Mouse (Mus musculus) cerebellum, postnatal 14 days (tissue): ENCODE data around the gene Ubr3.
"Not testable (repeated sequence)": the region's sequence is repeated elsewhere in the genome, so short reads cannot be mapped to it uniquely, and the experiment has no call there.

Experiments
- DNase-seq, 2 experiments: peaks; one replicate each; pipeline ENCODE4 v3.0.0; 2021; ENCODE audit warnings: mixed read lengths in 2 of 2

Gene Ubr3

DNA sequence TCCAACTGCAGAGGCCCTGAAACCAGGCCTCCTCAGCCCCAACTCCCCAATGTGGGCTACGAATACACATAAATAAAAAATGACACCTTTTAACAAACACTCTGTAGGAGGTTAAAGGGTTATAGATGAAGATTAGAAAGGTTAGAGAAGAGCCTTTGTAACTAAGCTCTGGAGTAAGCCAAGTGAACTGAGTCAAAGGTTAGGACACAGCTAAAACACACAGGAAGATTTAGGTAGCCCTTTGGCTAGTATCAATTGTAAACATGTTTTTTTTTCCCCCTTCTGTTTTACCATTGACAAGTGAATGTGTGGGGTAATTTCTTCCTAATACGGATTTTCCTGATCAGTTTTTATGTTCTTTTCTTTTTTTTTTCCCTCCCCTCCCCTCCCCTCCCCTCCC, 15.8 kb downstream of the Ubr3 start:
- no peak for DNase-seq

DNA sequence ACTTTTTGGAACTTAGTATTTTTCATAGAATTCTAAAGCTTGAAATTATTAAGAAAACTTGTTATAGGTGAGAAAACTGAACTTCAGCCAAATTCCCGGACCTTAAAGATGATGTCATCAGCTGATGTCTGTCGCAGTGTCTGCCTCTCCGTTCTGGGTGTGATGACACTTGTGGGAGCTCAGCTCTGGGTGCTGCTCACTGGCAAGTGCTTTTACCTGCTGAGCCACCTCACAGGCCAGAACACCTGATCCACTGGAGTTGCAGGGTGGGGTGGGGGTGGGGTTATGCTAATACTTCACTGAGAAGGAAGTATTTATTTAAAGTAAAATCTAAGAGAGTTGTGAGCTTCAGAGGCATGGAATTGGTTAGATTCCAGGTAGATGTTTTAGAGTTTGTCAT, 20.3 kb downstream of the Ubr3 start:
- no peak for DNase-seq

DNA sequence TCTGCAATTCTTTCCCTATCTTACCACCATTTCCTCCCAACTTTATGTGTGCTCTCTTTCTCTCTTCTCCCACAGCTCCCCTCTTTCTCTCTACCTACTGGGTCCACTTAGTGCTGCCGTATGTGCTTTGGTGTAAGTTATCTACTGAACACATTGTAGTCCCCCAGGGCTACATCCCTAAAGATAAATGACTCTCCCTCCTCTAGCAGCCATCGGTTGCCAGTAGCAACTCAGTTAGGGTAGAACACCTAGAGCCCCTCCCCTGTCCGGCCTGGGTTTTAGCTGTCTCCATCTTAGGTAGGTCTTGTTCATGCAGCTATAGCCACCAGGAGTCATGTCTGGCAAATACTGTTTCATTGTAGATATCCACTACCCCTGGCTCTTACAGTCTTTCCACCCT, 27.9 kb downstream of the Ubr3 start:
- no peak for DNase-seq

DNA sequence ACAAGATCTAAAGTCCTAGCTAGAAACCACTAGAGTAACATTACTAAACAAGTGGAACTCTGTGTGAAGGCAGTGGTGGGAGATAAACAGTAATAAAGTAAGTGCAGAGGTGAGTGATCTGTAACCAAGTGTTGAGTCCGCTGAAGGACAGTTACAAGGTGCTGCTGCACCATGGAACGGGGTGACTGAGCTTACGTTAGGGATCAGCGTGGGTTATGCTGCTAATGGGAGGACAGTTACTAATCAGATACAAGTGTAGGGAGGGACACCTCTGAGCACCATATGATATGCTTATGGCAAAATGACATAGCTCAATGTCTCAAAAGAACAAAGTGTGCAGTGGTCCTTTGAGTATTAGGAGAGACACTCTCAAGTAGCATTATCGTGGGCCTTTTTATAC, 39.3 kb downstream of the Ubr3 start:
- DNase-seq: no peak

DNA sequence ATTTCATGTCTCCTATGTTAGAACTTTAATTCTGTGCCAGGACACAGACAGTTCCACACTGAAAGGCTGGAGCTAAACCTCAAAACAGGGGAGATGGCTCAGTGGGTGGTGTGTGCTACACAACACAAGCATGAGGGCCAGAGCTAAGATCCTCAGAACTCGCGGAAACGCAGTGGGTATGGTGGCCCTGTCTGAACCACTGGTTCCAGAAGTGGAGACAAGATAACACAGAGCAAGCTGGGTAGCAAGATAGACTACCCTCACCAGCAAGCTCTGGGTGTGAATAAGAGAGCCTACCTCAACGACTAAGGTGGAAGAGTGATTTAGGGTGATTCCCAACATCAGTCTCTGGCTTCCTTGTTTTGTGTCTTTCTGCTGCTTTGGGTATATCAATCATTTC, 42.2 kb downstream of the Ubr3 start:
- DNase-seq: no peak

DNA sequence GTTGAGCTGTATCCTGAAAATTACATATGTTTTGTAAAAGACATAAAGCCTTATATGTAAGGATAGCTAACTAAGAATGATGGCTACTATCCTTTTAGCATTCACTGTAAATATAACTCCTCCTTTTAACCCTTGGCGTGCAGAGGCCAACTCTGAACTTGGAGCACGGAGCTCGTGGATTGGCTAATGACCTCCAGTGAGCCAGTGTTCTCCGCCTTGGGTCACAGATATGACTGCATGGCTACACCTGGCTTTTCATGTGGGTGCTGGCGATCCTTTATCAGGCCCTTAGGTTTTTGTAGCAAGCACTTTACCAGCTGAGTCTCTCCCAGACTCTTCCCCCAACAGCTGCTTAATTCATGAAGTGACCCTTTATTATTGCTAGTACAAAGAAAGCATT, 42.6 kb downstream of the Ubr3 start:
- DNase-seq: no peak

DNA sequence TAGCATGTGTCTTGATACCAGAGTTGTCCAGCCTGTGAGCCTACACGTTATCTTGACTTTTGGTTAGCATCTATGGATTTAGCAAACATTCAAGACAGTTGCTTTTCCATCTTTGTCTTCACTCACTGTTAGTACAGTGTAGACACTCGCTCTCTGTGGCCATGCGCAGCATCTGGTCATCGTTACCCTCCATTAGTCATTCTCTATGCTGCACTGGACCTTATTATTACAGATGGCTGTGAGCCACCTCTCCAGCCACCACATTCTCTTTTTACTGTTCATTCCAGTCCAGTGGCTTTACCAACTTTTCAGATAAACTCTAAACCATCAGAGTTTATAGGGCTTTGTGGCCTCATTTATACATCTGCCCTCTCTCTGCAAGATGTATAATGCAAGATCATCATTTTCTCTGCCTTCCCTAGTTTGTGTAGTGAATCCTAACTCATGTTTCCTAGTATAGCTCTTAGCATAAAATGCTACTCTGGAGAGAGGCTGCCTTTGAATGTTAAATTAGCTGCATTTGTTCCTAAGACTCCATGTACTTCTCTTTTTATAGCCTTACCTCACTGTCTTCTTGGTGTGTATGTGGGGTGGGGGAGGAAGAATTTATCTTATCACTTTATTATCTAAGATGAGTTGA, 44.5 kb downstream of the Ubr3 start:
- DNase-seq: no peak

DNA sequence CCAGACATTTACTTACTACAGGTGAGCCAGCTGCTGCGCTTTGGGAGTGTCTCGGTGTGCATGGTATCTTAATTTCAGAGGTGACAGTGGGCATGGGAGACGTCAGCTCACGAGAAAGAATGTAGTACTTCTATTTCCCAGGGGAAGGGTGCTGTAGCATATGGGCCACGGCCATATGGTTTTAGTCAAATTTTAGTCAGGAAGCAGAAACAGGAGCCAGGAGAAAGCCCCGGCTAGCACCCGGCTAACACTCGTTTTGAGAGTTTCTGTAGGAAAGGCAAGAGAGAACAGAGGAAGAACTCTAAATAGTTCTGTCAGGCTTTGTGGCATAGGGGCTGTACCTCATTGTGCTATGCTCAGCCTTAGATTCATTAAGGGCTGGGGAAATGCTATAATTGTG, 55.8 kb downstream of the Ubr3 start:
- DNase-seq: no peak

DNA sequence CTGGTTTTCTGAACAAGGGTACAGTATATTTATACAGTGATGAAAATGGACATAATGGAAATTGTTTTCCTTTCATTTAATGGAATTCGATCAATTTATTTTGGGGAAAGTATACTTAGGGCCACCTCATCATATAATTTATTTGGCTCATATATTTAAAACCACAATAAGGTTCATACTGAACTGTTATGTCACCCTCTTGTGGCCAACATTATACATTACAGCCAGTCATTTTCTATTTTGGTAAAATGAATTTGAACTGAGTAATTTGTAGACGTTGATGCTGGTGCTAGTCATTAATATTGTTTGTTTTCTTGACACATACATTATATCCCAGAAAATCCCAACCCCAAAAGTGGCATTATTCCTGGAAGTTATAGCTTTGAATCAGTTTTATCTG, 58.6 kb downstream of the Ubr3 start:
- DNase-seq: peak; percentile 7 to 20

DNA sequence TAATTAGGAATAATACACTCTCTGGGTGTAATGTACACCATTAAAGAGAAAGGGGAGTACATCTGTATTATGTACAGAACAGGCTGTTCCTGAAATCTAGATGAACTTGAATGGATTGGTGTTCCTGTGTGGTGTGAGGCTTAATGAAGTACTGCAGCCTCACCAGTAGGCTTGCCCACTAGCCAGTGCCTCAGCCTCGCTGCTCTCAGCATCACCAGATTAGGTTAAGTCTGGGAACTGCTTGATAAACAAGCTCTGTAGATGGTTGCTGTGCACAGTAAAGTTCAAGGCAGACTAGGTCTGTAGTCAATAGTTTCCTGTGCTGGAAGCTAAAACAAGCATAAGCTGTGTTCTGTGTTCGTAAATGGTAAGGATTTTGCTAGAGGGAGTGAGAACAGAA, 60.6 kb downstream of the Ubr3 start:
- DNase-seq: no peak

DNA sequence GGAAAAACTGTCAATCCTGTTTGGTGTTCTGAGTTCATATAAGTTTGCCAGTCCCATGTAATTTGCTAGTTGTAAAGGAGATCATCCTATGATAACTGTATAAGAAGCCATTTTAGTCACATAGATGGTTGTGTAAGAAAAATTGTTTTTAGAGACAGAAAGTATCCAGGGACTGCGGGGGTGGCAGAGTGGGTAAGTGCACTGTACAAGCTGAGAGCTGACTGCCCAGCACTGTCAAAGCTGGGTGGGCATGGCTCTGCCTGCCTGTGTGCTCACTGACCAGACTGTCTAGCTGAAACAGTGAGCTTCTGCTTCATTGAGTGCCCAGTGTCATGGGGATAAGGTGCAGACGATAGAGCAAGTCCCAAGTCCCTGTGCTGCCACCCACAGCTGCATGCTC, 77.8 kb downstream of the Ubr3 start:
- DNase-seq: no peak

DNA sequence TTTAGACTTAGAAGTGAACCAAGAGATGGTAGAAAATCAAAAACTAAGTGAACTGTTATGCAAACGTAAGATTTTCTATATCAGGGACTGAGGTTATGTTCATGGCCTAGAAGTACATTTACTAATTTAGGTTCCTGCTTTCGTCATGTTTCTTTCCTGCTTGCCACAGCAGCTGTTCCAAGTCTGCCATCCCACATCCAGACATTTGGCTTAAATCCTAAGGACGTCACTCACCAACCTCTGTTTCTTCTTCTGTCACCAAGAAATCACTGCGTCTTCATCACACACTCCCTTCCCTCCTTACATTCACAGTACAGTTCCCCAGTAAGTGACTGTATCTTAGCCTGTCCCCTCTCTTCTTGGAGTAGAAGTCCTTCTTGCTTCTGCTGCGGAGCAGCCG, 92.2 kb downstream of the Ubr3 start:
- no peak for DNase-seq

DNA sequence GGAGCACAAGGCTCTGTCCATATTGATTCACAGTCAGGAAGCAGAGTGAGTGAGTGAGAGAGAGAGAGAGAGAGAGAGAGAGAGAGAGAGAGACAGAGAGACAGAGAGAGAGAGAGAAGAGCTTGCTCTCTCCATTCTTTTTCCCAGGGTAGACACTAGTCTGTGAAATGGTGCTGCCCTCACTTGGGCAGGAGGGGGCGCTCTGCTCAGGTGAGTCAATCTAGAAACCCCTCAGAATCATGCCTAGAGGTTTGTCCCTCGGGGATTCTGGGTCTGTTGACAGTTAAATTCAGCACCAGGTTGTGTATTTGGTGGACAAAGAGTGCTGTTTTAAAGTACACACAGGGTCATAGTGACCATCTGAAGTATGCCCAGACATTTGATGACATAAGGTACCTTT, 93.6 kb downstream of the Ubr3 start:
- DNase-seq: no peak

DNA sequence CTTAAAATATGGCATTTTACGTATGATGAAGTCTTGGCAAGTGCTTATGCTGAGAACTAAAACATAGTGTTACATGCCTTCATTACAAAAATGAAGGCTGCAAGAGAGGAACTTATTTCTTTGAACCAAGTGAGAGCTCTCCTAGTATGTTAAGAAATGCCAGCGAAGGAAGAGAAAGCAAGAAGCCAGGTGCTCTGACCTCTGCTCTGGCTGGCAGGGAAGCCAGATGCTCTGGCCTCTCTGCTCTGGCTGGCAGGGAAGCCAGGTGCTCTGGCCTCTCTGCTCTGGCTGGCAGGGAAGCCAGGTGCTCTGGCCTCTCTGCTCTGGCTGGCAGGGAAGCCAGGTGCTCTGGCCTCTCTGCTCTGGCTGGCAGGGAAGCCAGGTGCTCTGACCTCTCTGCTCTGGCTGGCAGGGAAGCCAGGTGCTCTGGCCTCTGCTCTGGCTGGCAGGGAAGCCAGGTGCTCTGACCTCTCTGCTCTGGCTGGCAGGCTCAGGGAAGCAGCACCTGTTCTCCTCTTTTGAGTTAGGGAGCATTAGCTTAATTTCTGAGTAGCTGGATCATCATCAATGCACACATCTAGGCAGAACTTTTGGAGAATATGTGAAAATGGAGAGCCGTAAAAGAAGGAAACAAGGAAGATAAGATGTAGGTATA, 97.2 kb downstream of the Ubr3 start:
- not testable (repeated sequence) for DNase-seq

DNA sequence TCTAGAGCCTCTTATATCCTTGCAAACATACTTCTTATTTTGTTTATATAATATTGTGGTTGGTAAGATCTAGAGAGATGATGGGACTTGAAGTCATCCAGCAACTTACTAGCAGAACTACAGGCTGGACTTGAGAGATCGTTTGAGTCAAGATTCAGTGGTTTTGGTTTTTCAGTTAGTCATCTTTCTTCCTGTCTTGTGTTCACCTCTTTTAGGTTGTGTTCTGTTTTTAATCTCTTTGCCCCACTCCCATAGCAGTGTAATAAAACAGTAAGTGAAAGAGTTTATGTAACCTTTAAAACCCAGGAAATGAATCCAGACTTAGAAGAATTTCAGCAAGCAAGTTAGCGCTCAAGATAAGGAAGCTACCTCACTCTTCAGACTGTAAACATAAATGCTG, 97.7 kb downstream of the Ubr3 start:
- no peak for DNase-seq

DNA sequence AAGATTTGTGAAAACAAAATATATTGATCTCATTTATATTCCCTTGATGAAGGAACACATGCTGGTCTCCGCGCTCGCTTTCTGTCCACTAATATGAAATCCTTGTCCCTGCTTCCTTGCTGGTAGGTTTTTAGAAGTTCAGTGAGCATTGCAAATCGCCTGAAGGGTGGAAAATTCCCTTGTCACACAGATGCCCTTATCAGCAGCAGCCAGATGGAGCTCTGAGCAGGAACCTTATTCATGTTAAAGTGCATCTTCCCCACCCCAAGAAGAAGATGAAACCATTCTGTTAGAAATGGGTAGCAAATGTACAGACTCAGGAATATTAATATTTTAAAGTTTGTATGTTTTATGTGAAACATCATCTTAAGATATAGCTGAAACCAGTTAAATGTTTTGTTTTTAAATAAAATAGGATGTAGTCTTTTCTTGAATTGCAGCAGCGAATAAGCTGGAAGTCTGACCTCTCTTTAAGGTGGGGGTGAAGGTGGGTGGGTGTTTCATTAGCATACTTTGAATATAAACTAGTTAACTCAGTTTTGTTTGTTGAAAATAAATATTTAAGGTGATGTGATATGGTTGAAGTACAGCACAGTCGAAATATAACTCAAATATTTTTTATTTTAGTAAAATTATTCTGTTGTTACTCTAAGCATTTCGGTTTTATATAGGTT, 102.2 kb downstream of the Ubr3 start:
- peak; percentile 12 to 39 for DNase-seq

DNA sequence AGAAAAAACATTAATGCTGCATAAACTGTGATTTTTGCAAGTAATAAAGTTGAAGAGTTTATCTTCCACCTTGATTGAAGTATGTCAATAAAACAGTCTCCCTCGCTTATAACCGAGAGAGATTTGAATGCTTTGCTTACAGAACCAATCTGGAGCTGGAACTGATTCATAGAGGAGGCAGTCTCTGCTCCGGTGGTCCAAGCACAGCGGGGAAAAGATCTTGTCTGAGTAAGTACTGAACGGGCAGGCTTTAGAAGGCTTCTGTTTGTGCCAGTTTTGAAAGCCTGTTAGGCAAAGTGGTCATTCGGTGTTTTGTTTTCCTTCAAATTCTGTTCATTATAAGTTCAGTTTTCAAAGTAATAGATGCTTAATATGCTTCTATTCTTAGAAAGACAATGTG, 103.3 kb downstream of the Ubr3 start:
- peak; percentile 17 to 31 for DNase-seq

DNA sequence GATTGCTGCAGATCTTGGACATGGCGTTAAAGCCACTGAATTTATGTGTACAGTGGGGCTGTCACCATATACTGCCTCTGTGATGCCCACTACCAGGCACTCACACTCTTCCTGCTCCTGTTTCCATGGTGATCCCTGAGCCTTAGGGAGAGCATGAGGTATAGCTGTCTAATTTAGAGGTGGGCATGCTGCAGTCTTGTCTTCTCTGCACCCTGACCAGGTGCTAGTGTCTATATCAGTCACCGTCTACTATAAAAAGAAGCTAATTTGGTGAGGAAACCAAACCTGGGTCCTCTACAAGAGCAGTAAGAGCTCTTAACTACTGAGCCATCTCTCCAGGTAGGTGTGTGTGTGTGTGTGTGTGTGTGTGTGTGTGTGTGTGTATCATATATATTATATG, 109.4 kb downstream of the Ubr3 start:
- no peak for DNase-seq

DNA sequence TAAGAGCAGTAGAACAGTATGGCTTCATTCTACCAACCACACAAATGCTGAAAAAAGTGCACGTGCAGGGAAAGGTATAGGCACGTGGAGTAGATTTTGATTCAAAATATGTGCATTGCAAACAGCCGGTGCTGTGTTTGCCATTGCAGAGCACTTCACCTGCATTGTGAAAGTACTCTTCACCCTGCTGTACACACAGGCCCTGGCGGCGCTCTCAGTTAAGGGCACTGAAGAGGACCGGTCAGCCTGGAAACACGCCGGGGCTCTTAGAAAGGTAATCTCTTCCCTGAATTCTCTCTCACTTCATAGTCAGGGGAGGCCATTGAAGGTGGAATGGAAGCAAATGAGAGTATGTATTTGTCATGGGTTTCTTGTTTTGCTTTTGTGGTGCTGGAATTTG, 115.9 kb downstream of the Ubr3 start:
- no peak for DNase-seq

DNA sequence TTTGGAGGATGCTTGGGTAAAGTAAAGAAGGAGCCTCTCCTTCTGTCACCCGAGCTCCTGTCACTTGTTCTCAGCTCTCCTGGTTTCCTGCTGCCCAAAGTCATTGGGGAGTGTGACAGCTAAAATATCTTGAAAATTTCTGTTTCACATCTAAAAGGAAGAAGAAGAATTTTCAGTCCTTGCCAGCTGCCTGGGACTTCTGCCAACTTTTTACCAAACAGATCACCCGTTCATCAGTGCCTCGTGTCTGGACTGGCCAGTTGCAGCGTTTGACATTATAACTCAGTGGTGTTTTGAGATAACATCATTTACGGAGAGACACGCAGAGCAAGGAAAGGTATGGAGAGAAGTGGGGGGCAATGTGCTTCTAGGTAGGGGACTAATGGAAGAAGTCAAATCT, 121.2 kb downstream of the Ubr3 start:
- peak; percentile 30 to 35 for DNase-seq

DNA sequence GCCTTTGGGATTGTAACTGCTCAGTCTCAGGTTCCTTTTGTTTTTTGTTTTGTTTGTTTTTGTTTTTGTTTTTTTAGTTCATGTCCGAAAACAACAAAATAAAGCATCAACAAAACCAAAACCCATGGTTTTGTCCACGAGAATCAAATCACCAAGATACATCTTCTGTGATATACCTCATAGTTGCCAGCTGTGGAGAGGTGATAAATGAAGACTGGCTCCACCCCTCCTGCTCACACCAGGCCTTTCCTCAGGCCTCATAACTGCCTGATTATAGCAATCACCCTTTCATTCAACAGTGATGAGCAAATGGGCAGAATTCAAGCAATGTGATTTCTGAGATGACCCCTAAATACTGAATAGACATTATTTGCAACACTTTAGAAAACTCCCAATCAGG, 127.4 kb downstream of the Ubr3 start:
- DNase-seq: no peak

DNA sequence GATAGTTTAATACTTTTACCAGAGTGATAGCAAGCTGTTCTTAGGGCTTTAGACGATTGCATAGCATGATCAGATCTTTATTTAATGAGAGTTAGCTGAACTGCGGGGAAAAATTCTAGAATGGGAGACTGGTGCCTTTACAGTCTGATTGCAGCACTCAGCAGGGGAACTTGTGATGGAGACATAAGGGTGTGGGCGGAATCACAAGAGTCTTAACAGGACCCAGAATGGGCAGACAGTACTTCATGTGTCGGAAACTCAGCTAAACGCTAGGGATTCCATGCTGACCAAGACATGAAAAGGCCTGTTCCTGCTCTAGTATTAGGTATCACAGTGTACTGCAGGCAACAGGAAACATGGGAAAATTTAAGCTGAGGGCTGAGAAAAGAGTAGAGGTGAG, 128.7 kb downstream of the Ubr3 start:
- DNase-seq: no peak

DNA sequence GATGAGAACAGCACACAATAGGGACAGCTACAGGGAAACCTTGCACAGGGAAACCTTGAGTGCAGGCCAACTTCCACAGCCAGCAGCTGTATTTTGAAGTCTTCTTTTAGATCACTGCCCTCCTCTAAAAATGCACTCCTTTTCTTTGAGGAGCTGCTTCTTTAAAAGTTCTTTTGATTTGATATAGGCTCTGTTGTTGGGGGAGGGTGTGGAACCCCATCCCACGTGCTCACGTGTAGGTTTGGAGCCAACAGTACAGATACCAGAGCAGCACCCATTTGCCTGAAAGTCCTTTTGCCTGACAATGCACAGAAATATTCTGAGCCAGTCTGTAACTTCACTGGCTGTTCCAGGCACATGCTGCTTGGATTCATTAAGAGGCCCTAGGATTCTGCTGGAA, 134.4 kb downstream of the Ubr3 start:
- no peak for DNase-seq

DNA sequence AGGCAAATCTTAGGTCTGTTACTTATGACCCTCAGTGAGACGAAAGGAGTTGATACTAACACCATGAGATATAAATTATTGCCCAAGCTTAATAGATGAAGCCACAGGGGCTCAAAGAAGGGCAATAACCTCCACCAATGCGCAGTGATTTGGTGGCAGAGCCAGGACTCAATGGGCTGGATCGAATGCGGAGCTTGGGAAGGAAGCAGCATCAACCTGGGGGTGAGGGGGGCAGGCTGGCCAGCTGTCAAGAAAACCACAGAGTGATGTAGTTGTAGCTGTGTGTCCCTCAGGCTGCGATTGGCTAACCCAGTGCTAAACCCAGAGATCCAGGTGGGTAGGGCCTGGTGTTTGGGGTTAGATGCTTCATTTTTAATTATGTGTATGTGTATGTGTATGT, 137.8 kb downstream of the Ubr3 start:
- no peak for DNase-seq

DNA sequence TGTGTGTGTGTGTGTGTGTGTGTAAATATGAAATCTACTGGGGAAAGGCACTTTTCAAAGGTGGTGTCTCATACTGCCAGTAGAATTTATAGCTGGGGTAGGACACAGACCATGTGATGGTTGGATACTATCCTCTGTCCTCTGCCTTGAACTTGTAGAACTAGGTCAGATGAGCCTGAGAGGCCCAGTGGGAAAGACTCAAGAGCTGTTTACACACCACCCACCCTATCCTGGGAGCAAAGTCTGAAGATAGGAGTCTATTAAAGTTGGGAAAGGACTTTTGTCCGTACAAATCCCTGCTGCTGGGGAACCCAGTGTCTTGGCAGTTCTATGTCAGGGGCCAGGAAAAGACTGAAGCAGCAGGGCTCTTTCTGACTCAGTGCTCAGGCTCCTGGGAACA, 138.3 kb downstream of the Ubr3 start:
- no peak for DNase-seq
